Mouse (Mus musculus) MEL (cell line): Measurements from ENCODE around the gene Smad6. TPM values are rescaled to one million over a fixed set of nuclear protein-coding genes. Genes with fewer than 3 reads are reported as not detected.

Source experiments
- DNase-seq: peaks from one replicate; pipeline ENCODE4 v3.0.0; 2011; ENCODE audit warnings: low read depth, low spot score
- H3K27ac ChIP-seq: 2 replicates; pipeline ENCODE4 v1.5.1; 2012; ENCODE audit warnings: low read depth, mild to moderate bottlenecking, control low read depth, low read length, moderate library complexity; ENCODE audit not compliant: control insufficient read depth
- H3K27me3 ChIP-seq, 2 experiments: fragments of 150-350 bp in 1 of 2; sonication (generic) in 1 of 2; 2 replicates each; pipeline ENCODE4 v1.6.1; 2012; ENCODE audit warnings: low read length in 2 of 2, mild to moderate bottlenecking in 2 of 2, improper control_type of control experiment in 1 of 2, moderate library complexity in 1 of 2; ENCODE audit not compliant: insufficient read depth in 2 of 2, control insufficient read depth in 1 of 2
- H3K36me3 ChIP-seq, 2 experiments: 2 replicates each; pipeline ENCODE4 v1.6.1; 2012 to 2014; ENCODE audit warnings: low read length in 2 of 2, improper control_type of control experiment in 1 of 2, inconsistent platforms in 1 of 2, mild to moderate bottlenecking in 1 of 2; ENCODE audit not compliant: insufficient read depth in 2 of 2, control insufficient read depth in 1 of 2
- H3K4me1 ChIP-seq, 2 experiments: fragments of 150-350 bp in 1 of 2; sonication (generic) in 1 of 2; 2 replicates each; pipeline ENCODE4 v1.6.1; 2012; ENCODE audit warnings: low read length in 2 of 2, improper control_type of control experiment in 1 of 2, mild to moderate bottlenecking in 1 of 2; ENCODE audit not compliant: insufficient read depth in 2 of 2, control insufficient read depth in 1 of 2
- H3K4me3 ChIP-seq, 2 experiments: fragments of 150-350 bp in 1 of 2; sonication (generic) in 1 of 2; 2 replicates each; pipeline ENCODE4 v1.5.1; 2012; ENCODE audit warnings: low read depth in 2 of 2, low read length in 2 of 2, mild to moderate bottlenecking in 2 of 2, moderate library complexity in 2 of 2, control low read depth in 1 of 2, improper control_type of control experiment in 1 of 2; ENCODE audit not compliant: control insufficient read depth in 1 of 2, insufficient read depth in 1 of 2
- H3K79me2 ChIP-seq: 2 replicates; pipeline ENCODE4 v1.6.1; 2012; ENCODE audit warnings: mild to moderate bottlenecking, low read length, moderate library complexity; ENCODE audit not compliant: control insufficient read depth, poor library complexity, insufficient read depth
- H3K9ac ChIP-seq: 2 replicates; pipeline ENCODE4 v1.6.1; 2012; ENCODE audit warnings: low read depth, mild to moderate bottlenecking, control low read depth, low read length, moderate library complexity; ENCODE audit not compliant: control insufficient read depth, poor library complexity, severe bottlenecking
- H3K9me3 ChIP-seq: fragments of 150-350 bp; sonication (generic); replicated peaks from 2 replicates; pipeline ENCODE4 v1.6.1; 2012; ENCODE audit warnings: mild to moderate bottlenecking, low read length, improper control_type of control experiment, moderate library complexity; ENCODE audit not compliant: insufficient read depth
- BHLHE40 ChIP-seq: IDR thresholded peaks from 2 replicates; pipeline ENCODE4 v1.6.1; 2012; ENCODE audit warnings: low read depth, mild to moderate bottlenecking, inconsistent platforms, low read length, improper control_type of control experiment, borderline replicate concordance
- CHD2 ChIP-seq: IDR thresholded peaks from 2 replicates; pipeline ENCODE4 v1.6.1; 2011; ENCODE audit warnings: low read length, improper control_type of control experiment
- CTCF ChIP-seq, 3 experiments: IDR thresholded peaks in 2 of 3; conservative IDR thresholded peaks in 1 of 3; 2 replicates each; pipeline ENCODE4 v1.5.1; 2011 to 2012; ENCODE audit warnings: low read length in 3 of 3, low read depth in 2 of 3, mild to moderate bottlenecking in 2 of 3, improper control_type of control experiment in 1 of 3, inconsistent platforms in 1 of 3, mixed read lengths in 1 of 3, moderate library complexity in 1 of 3; ENCODE audit not compliant: control insufficient read depth in 1 of 3, insufficient read depth in 1 of 3, poor library complexity in 1 of 3, severe bottlenecking in 1 of 3
- E2F4 ChIP-seq: IDR thresholded peaks from 2 replicates; pipeline ENCODE4 v1.6.1; 2011; ENCODE audit warnings: low read depth, low read length, improper control_type of control experiment, borderline replicate concordance
- JUND ChIP-seq: IDR thresholded peaks from 2 replicates; pipeline ENCODE4 v1.6.1; 2011; ENCODE audit warnings: low read depth, mild to moderate bottlenecking, improper control_type of control experiment, low read length
- MAX ChIP-seq: IDR thresholded peaks from 2 replicates; pipeline ENCODE4 v1.6.1; 2011; ENCODE audit warnings: low read length, improper control_type of control experiment
- MAZ ChIP-seq: IDR thresholded peaks from 2 replicates; pipeline ENCODE4 v1.6.1; 2012; ENCODE audit warnings: low read depth, mild to moderate bottlenecking, inconsistent platforms, low read length, improper control_type of control experiment
- MXI1 ChIP-seq: IDR thresholded peaks from 2 replicates; pipeline ENCODE4 v1.6.1; 2011; ENCODE audit warnings: mild to moderate bottlenecking, low read depth, low read length, improper control_type of control experiment
- MYC ChIP-seq: IDR thresholded peaks from 2 replicates; pipeline ENCODE4 v1.6.1; 2011; ENCODE audit warnings: low read depth, mild to moderate bottlenecking, low read length, improper control_type of control experiment, moderate library complexity
- NELFE ChIP-seq: IDR thresholded peaks from 2 replicates; pipeline ENCODE4 v1.6.1; 2011; ENCODE audit warnings: low read depth, low read length, improper control_type of control experiment
- NRF1 ChIP-seq: IDR thresholded peaks from 2 replicates; pipeline ENCODE4 v1.6.1; 2014; ENCODE audit warnings: low read depth, mild to moderate bottlenecking, inconsistent platforms, low read length, improper control_type of control experiment, moderate library complexity; ENCODE audit not compliant: poor library complexity, insufficient read depth, severe bottlenecking
- POLR2AphosphoS2 ChIP-seq: IDR thresholded peaks from 2 replicates; pipeline ENCODE4 v1.6.1; 2011; ENCODE audit warnings: low read length, improper control_type of control experiment
- RCOR1 ChIP-seq: IDR thresholded peaks from 2 replicates; pipeline ENCODE4 v1.6.1; 2012; ENCODE audit warnings: low read depth, mild to moderate bottlenecking, inconsistent platforms, low read length, improper control_type of control experiment
- UBTF ChIP-seq: IDR thresholded peaks from 2 replicates; pipeline ENCODE4 v1.6.1; 2012; ENCODE audit warnings: low read depth, mild to moderate bottlenecking, inconsistent platforms, low read length, improper control_type of control experiment, moderate library complexity, borderline replicate concordance; ENCODE audit not compliant: insufficient read depth
- USF2 ChIP-seq, 2 experiments: IDR thresholded peaks; 2 replicates each; pipeline ENCODE4 v1.6.1; 2011 to 2012; ENCODE audit warnings: improper control_type of control experiment in 2 of 2, low read length in 2 of 2, borderline replicate concordance in 1 of 2, inconsistent platforms in 1 of 2, low read depth in 1 of 2, mild to moderate bottlenecking in 1 of 2; ENCODE audit not compliant: insufficient read depth in 1 of 2
- ZC3H11A ChIP-seq: IDR thresholded peaks from 2 replicates; pipeline ENCODE4 v1.6.1; 2012; ENCODE audit warnings: low read depth, mild to moderate bottlenecking, inconsistent platforms, low read length, improper control_type of control experiment
- ZKSCAN1 ChIP-seq: IDR thresholded peaks from 2 replicates; pipeline ENCODE4 v1.6.1; 2012; ENCODE audit warnings: low read depth, mild to moderate bottlenecking, inconsistent platforms, low read length, improper control_type of control experiment, moderate library complexity
- ZMIZ1 ChIP-seq: IDR thresholded peaks from 2 replicates; pipeline ENCODE4 v1.6.1; 2012; ENCODE audit warnings: low read depth, mild to moderate bottlenecking, inconsistent platforms, low read length, improper control_type of control experiment, moderate library complexity
- ZNF384 ChIP-seq: IDR thresholded peaks from 2 replicates; pipeline ENCODE4 v1.6.1; 2012; ENCODE audit warnings: low read depth, mild to moderate bottlenecking, inconsistent platforms, low read length, improper control_type of control experiment
- polyA plus RNA-seq, 2 experiments: library from polyadenylated mRNA; stranded (reverse) in 1 of 2; unstranded in 1 of 2; fragments of >175 nt in 1 of 2; fragments of >200 nt in 1 of 2; gene quantifications; 2 replicates each; pipeline versions ENCODE4 v1.2.1 to v1.2.4; 2012; ENCODE audit warnings: low replicate concordance in 2 of 2, low read depth in 1 of 2; ENCODE audit not compliant: insufficient read length in 2 of 2, insufficient read depth in 1 of 2, missing spikeins in 1 of 2
- total RNA-seq: library from RNA; depleted of rRNA; stranded (reverse); fragments of 300-350 nt; gene quantifications from 2 replicates; pipeline ENCODE4 v1.2.3, GENCODE M21; 2012

Gene Smad6
- total and polyA plus RNA-seq, 3 experiments: 2.2 to 3.9 TPM; not detected in 1

- TF ChIP-seq POLR2AphosphoS2 (no peak), UBTF (no peak), E2F4 (no peak), MAX (no peak), MAZ (no peak), ZC3H11A (no peak), ZNF384 (no peak), JUND (no peak), USF2 (IDR thresholded peaks at IDR 0.05; ENCODE audit: borderline replicate concordance in 1 of 2, insufficient read depth in 1 of 2, low read depth in 1 of 2, low read length in 2 of 2) (no peak), NRF1 (no peak), ZKSCAN1 (no peak)
- no peaks in the 10 kb centered on the region for H3K27me3 ChIP-seq
- no peaks in the 10 kb centered on the region for H3K9me3 ChIP-seq
- no peak overlapping the region for H3K27ac ChIP-seq
- H3K4me1 ChIP-seq: peaks cover 2 to 15% of the 10 kb centered on the region in 2 experiments; a peak in 2 of 4 replicates
- peaks cover 0 to 15% of the 10 kb centered on the region in 2 experiments; a peak in 2 of 4 replicates for H3K36me3 ChIP-seq
- H3K4me3 ChIP-seq: no peak overlapping the region
- no peak for DNase-seq
- no peak overlapping the region for H3K9ac ChIP-seq
- H3K79me2 ChIP-seq: no peaks in the 10 kb centered on the region; the same call in 1 of the 2 replicates
Measured at GRCm38 (mm10) chr9:64020171-64020605, 1.7 kb downstream of the Smad6 start.

DNA sequence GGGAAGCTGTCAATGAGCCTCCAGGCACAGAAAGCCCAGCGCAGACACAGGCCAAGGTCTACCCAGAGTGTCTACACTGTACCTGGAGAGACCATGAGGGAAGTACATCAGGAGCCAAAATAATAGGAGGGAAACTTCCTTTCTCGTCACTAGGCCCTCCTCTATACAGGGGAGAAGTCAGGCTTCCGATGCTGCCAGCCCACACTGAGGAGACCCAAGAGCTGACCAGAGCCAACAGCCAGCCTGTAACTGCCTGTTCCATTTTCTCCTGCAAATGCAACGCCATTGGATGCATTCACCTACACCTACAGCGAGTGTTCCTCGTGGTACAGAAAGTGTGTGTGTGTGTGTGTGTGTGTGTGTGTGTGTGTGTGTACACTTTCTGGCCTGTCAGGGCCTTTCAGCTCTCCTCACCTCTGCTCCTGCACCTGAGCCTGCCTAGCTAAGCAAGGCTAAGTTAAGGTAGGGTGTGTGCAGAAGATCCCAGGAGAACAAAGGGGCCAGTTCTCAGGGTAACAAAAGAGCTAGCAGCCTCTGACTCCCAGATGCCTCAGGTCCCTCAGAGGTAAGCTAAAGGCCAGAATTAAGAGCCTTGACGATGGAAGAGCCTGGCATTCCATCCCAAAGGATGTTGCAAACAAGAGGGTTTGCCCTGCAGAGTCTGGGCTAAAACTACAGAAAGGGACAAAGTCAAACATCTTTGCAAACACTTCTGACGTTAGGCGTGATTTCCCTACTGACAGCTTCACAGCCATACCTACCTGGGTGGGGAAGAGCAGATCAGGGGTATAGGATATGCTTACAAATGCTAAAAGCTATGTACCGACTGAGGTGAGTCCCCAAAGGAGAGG lies 2.6 kb downstream of the Smad6 start:
- H3K9me3 ChIP-seq: no peaks in the 10 kb centered on the region
- no peaks in the 10 kb centered on the region; the same call in 1 of the 2 replicates for H3K79me2 ChIP-seq
- no peak overlapping the region for H3K4me3 ChIP-seq
- no peaks in the 10 kb centered on the region for H3K27me3 ChIP-seq
- TF ChIP-seq USF2 (IDR thresholded peaks at IDR 0.05; ENCODE audit: borderline replicate concordance in 1 of 2, insufficient read depth in 1 of 2, low read depth in 1 of 2, low read length in 2 of 2) (no peak), JUND (no peak), MYC (no peak), ZMIZ1 (no peak), POLR2AphosphoS2 (no peak), RCOR1 (no peak), NELFE (no peak), CTCF (IDR thresholded peaks at IDR 0.05 in 2 of 3, conservative IDR thresholded peaks at IDR 0.05 in 1 of 3; ENCODE audit: control insufficient read depth in 1 of 3, insufficient read depth in 1 of 3, low read depth in 2 of 3, low read length in 3 of 3, poor library complexity in 1 of 3, severe bottlenecking in 1 of 3) (no peak), MXI1 (no peak), BHLHE40 (no peak), UBTF (no peak), CHD2 (no peak)
- H3K36me3 ChIP-seq: peaks cover 0 to 15% of the 10 kb centered on the region in 2 experiments; a peak in 2 of 4 replicates
- H3K4me1 ChIP-seq: peaks cover 2 to 15% of the 10 kb centered on the region in 2 experiments; a peak in 2 of 4 replicates
- H3K27ac ChIP-seq: peak overlapping the region; percentile 85
- no peak overlapping the region for H3K9ac ChIP-seq
- DNase-seq: no peak
